Comparison of ENCODE assay signal across 16 mouse cellular contexts in the genomic region with DNA sequence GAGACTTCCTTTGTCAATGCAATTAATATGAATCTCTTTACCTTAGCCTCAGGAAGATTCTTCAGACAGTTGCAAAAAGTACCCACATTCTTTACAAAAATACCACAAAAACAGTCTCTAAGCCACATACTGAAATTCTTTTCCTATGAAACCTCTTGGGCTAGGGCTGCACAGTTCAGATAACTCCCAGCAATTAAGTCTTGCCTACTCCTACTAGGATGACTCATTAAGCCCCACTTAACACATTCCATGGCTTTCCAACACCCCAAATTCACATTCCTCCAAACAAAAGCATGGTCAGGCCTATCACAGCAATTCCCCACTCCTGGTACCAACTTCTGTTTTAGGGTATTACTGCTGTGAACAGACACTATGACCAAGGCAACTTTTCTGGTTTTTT. TPM values are rescaled to one million over a fixed set of nuclear protein-coding genes. Genes with fewer than 3 reads are reported as not detected.
"Had no signal": no experiment of that assay in that cellular context is flagged by ENCODE, and none has a peak within 500 bp of the region (broad histone marks: within the 10 kb centered on the region; RNA-seq: fewer than 3 reads in every experiment).

No protein-coding gene starts in this region.

- H3K9me3 ChIP-seq: midbrain, embryonic 10.5 days; neural tube, embryonic 12.5 days; stomach, embryonic 15.5 days had no signal

- H3K4me2 ChIP-seq: lung, embryonic 14.5 days; midbrain, embryonic 12.5 days; neural tube, embryonic 12.5 days; stomach, embryonic 15.5 days had no signal

- DNase-seq: lung, embryonic 14.5 days; lung, postnatal 10 days; lung, postnatal 4 days; midbrain, embryonic 14.5 days; right cerebral cortex, postnatal 14 days; thymus, adult 2 months; thymus, postnatal 25 days; thymus, postnatal 4 days had no signal

- H3K4me3 ChIP-seq: midbrain, embryonic 10.5 days; midbrain, embryonic 12.5 days; myocyte; neural tube, embryonic 12.5 days; stomach, embryonic 15.5 days had no signal

- H3K27me3 ChIP-seq: midbrain, embryonic 12.5 days; neural tube, embryonic 12.5 days; stomach, embryonic 15.5 days had no signal

- H3K9ac ChIP-seq: lung, embryonic 14.5 days; midbrain, embryonic 12.5 days; neural tube, embryonic 12.5 days; stomach, embryonic 15.5 days had no signal

- ATAC-seq: midbrain, embryonic 16.5 days had no signal

- H3K27ac ChIP-seq: midbrain, embryonic 10.5 days; midbrain, embryonic 12.5 days; neural tube, embryonic 12.5 days; stomach, embryonic 15.5 days; stomach, postnatal 0 days had no signal

- H3K4me1 ChIP-seq: midbrain, embryonic 10.5 days; midbrain, embryonic 12.5 days; neural tube, embryonic 12.5 days; stomach, embryonic 15.5 days had no signal

RNA-seq across cellular contexts. Expression of a gene that starts 20.3 kb away (rescaled TPM):
- polyA plus RNA-seq: midbrain, embryonic 14.5 days; testis, adult 2 months; thymus, adult 2 months had no signal
